22 mouse cellular contexts compared by ENCODE assay signal in genomic region chr9:9188167-9188566, GRCm38 (mm10). TPM values are rescaled to one million over a fixed set of nuclear protein-coding genes. Genes with fewer than 3 reads are reported as not detected.
A peak's percentile ranks its signal among the peaks of the same experiment; 100 is the strongest.
DNase-seq lines count a peak whose midpoint lies in the region; ATAC-seq and TF ChIP-seq lines count a peak whose summit lies in the region.
"Had no signal": no experiment of that assay in that cellular context is flagged by ENCODE, and none has a peak within 500 bp of the region (broad histone marks: within the 10 kb centered on the region; RNA-seq: fewer than 3 reads in every experiment).

No protein-coding gene starts in this region.

- H3K4me3 ChIP-seq in gastrocnemius, adult 2 months, result no peak overlapping the region
- H3K4me3 ChIP-seq in liver, adult 2 months (ENCODE audit: insufficient read depth, low read depth, low read length), result no peak overlapping the region
- H3K4me3 ChIP-seq in liver, postnatal 0 days (ENCODE audit: low read depth, low read length), result no peak overlapping the region
- H3K4me3 ChIP-seq in stomach, embryonic 16.5 days (replicated peaks; ENCODE audit: low read length), result no peak overlapping the region
- no peak overlapping the region for H3K4me3 ChIP-seq in midbrain, embryonic 11.5 days (ENCODE audit: low read depth, low read length)
- H3K4me3 ChIP-seq: embryonic facial prominence, embryonic 12.5 days; forebrain, embryonic 15.5 days; hindbrain, embryonic 13.5 days; intestine, embryonic 15.5 days had no signal

- DNase-seq in gastrocnemius, adult 2 months, result no peak
- no peak for DNase-seq in gastrocnemius, postnatal 4 days (ENCODE audit: low spot score in 2 of 2)
- DNase-seq in liver, adult 2 months (ENCODE audit: extremely low read depth, low read depth, low spot score), result peak; percentile 68
- no peak for DNase-seq in liver, postnatal 0 days
- peak; percentile 27 for DNase-seq in urinary bladder, postnatal 14 days (ENCODE audit: low spot score)
- no peak for DNase-seq in urinary bladder, postnatal 10 days (ENCODE audit: low spot score)
- no peak for DNase-seq in midbrain, embryonic 11.5 days (ENCODE audit: low spot score, missing footprints)
- DNase-seq: adrenal gland, adult 8-10 months; cerebellum, adult 11 months; cerebellum, adult 8-10 months; cerebellum, postnatal 14 days; embryo, embryonic 11 days; gastrocnemius, postnatal 10 days; heart, postnatal 10 days; heart, postnatal 4 days had no signal

- no peaks in the 10 kb centered on the region; the same call in 1 of the 2 replicates for H3K36me3 ChIP-seq in liver, adult 2 months (ENCODE audit: control insufficient read depth, insufficient read depth, low read length)
- no peaks in the 10 kb centered on the region for H3K36me3 ChIP-seq in liver, postnatal 0 days (replicated peaks; ENCODE audit: insufficient read depth, low read length)
- H3K36me3 ChIP-seq in stomach, embryonic 16.5 days (ENCODE audit: control insufficient read depth, insufficient read depth, low read length), result no peaks in the 10 kb centered on the region
- no peaks in the 10 kb centered on the region for H3K36me3 ChIP-seq in midbrain, embryonic 11.5 days (ENCODE audit: control insufficient read depth, insufficient read depth, low read length)
- H3K36me3 ChIP-seq: embryonic facial prominence, embryonic 12.5 days; forebrain, embryonic 15.5 days; hindbrain, embryonic 13.5 days; intestine, embryonic 15.5 days had no signal

- no peak for TF ChIP-seq POLR2A in liver, adult 2 months (IDR thresholded peaks at IDR 0.05; ENCODE audit: extremely low read depth, insufficient read depth, low read length)

- no peak overlapping the region for H3K9ac ChIP-seq in liver, adult 2 months (ENCODE audit: low read depth, low read length)
- H3K9ac ChIP-seq in liver, postnatal 0 days (replicated peaks), result no peak overlapping the region
- H3K9ac ChIP-seq in stomach, embryonic 16.5 days (ENCODE audit: low read length), result no peak overlapping the region
- H3K9ac ChIP-seq in midbrain, embryonic 11.5 days (ENCODE audit: low read length), result no peak overlapping the region
- H3K9ac ChIP-seq: embryonic facial prominence, embryonic 12.5 days; forebrain, embryonic 15.5 days; hindbrain, embryonic 13.5 days; intestine, embryonic 15.5 days had no signal

- peaks cover 32% of the 10 kb centered on the region for H3K4me1 ChIP-seq in liver, adult 2 months (ENCODE audit: control insufficient read depth, insufficient read depth, low read length)
- no peaks in the 10 kb centered on the region for H3K4me1 ChIP-seq in liver, postnatal 0 days (ENCODE audit: insufficient read depth)
- 0 out of 2 replicates have a peak, but pooled peaks cover 3% of the 10 kb centered on the region for H3K4me1 ChIP-seq in stomach, embryonic 16.5 days (ENCODE audit: control insufficient read depth, insufficient read depth, low read length)
- no peaks in the 10 kb centered on the region for H3K4me1 ChIP-seq in midbrain, embryonic 11.5 days (ENCODE audit: control insufficient read depth, insufficient read depth, low read length)
- H3K4me1 ChIP-seq: forebrain, embryonic 15.5 days; hindbrain, embryonic 13.5 days; intestine, embryonic 15.5 days had no signal

- ATAC-seq in liver, postnatal 0 days, result no peak
- ATAC-seq in stomach, embryonic 16.5 days (ENCODE audit: insufficient read depth, low FRiP score), result no peak
- no peak for ATAC-seq in midbrain, embryonic 11.5 days (ENCODE audit: low FRiP score)
- ATAC-seq: forebrain, embryonic 15.5 days; intestine, embryonic 15.5 days had no signal

- TF ChIP-seq CTCF in gastrocnemius, adult 2 months (IDR thresholded peaks at IDR 0.05), result no peak
- TF ChIP-seq CTCF in liver, adult 2 months (IDR thresholded peaks at IDR 0.05; ENCODE audit: low read depth, low read length), result no peak
- TF ChIP-seq CTCF in liver, postnatal 0 days (IDR thresholded peaks at IDR 0.05; ENCODE audit: low read depth), result no peak

- H3K79me2 ChIP-seq in liver, adult 2 months (ENCODE audit: control insufficient read depth, insufficient read depth, low read length), result peaks cover 28% of the 10 kb centered on the region; the same call in 1 of the 2 replicates

- intact Hi-C loops in gastrocnemius, adult 2 months (cut with DNase I), result loop anchor here (5.0 kb wide), 1 partner anchor 61 kb away; no protein-coding TSS in a partner anchor

- 42% methylated on average over 3 of the region's 3 CpGs for WGBS in liver, adult 2 months
- WGBS in liver, postnatal 0 days (ENCODE audit: insufficient replicate concordance), result 81% methylated on average over 3 of the region's 3 CpGs
- WGBS in stomach, embryonic 16.5 days, result 68% methylated on average over 3 of the region's 3 CpGs
- 76% methylated on average over 3 of the region's 3 CpGs for WGBS in midbrain, embryonic 11.5 days

- TF ChIP-seq EP300 in liver, postnatal 0 days (IDR thresholded peaks at IDR 0.05; ENCODE audit: low read depth), result no peak

- peak overlapping the region; percentile 52 for H3K27ac ChIP-seq in gastrocnemius, adult 2 months
- peak overlapping the region; percentile 8; the same call in 1 of the 2 replicates for H3K27ac ChIP-seq in liver, adult 2 months (replicated peaks; ENCODE audit: insufficient read depth, low read depth, low read length)
- no peak overlapping the region for H3K27ac ChIP-seq in liver, postnatal 0 days (ENCODE audit: low read depth)
- H3K27ac ChIP-seq in stomach, embryonic 16.5 days (ENCODE audit: low read length), result peak overlapping the region; percentile 16
- H3K27ac ChIP-seq in midbrain, embryonic 11.5 days (ENCODE audit: low read depth, low read length), result no peak overlapping the region
- H3K27ac ChIP-seq: embryonic facial prominence, embryonic 12.5 days; forebrain, embryonic 15.5 days; hindbrain, embryonic 13.5 days; intestine, embryonic 15.5 days had no signal

- H3K4me2 ChIP-seq in liver, postnatal 0 days (ENCODE audit: low read depth, low read length), result no peak overlapping the region
- no peak overlapping the region for H3K4me2 ChIP-seq in stomach, embryonic 16.5 days (ENCODE audit: low read depth, low read length)
- no peak overlapping the region for H3K4me2 ChIP-seq in midbrain, embryonic 11.5 days
- H3K4me2 ChIP-seq: embryonic facial prominence, embryonic 12.5 days; forebrain, embryonic 15.5 days; hindbrain, embryonic 13.5 days; intestine, embryonic 15.5 days had no signal

- H3K27me3 ChIP-seq in liver, adult 2 months (ENCODE audit: control insufficient read depth, insufficient read depth, low read length), result no peaks in the 10 kb centered on the region
- H3K27me3 ChIP-seq in liver, postnatal 0 days (ENCODE audit: insufficient read depth, low read length), result no peaks in the 10 kb centered on the region
- H3K27me3 ChIP-seq in stomach, embryonic 16.5 days (ENCODE audit: control insufficient read depth, insufficient read depth, low read length), result no peaks in the 10 kb centered on the region
- H3K27me3 ChIP-seq in midbrain, embryonic 11.5 days (ENCODE audit: control insufficient read depth, insufficient read depth, low read length), result no peaks in the 10 kb centered on the region
- H3K27me3 ChIP-seq: embryonic facial prominence, embryonic 12.5 days; forebrain, embryonic 15.5 days; hindbrain, embryonic 13.5 days; intestine, embryonic 15.5 days had no signal

- no peaks in the 10 kb centered on the region for H3K9me3 ChIP-seq in liver, postnatal 0 days (ENCODE audit: low read length)
- H3K9me3 ChIP-seq in stomach, embryonic 16.5 days (replicated peaks; ENCODE audit: control insufficient read depth, low read length), result no peaks in the 10 kb centered on the region
- no peaks in the 10 kb centered on the region for H3K9me3 ChIP-seq in midbrain, embryonic 11.5 days (ENCODE audit: control insufficient read depth, low read length)
- H3K9me3 ChIP-seq: embryonic facial prominence, embryonic 12.5 days; forebrain, embryonic 15.5 days; hindbrain, embryonic 13.5 days; intestine, embryonic 15.5 days had no signal

RNA-seq across cellular contexts. Expression of gene Arhgap42, which starts 50.7 kb away (rescaled TPM):
- total RNA-seq in gastrocnemius, adult 2 months (2021), result 1 to 10 TPM; 4.4 to 7.9 TPM
- total RNA-seq in gastrocnemius, postnatal 4 days (2021), result 10 to 100 TPM; 11.8 to 18.3 TPM
- total RNA-seq in liver, adult 2 months (2014; rRNA removed), result 28.1 and 30.1 TPM in 2 replicates
- 20.3 and 21.8 TPM in 2 replicates for polyA plus RNA-seq in liver, adult 2 months (2012; rRNA removed)
- 9.8 and 13.7 TPM in 2 replicates for polyA plus RNA-seq in liver, postnatal 0 days (2015; fragmentation: Nextera tagmentation; extraction: Ambion mirVana)
- polyA plus RNA-seq in stomach, embryonic 16.5 days (2015; fragmentation: Nextera tagmentation; extraction: Ambion mirVana), result 27.2 and 28.6 TPM in 2 replicates
- 22.4 and 25.1 TPM in 2 replicates for polyA plus RNA-seq in midbrain, embryonic 11.5 days (2014; fragmentation: Nextera tagmentation; extraction: Ambion mirVana)
- total RNA-seq: granulocyte monocyte progenitor cell, adult 5-6 weeks; MEL had no signal

Comparison
In these comparisons a context has a peak if more than half of its experiments do, and no peak if none do; other contexts are left out.
1. DNase-seq: peak in liver, adult 2 months (single experiment) and urinary bladder, postnatal 14 days (single experiment); none in gastrocnemius, adult 2 months (single experiment), gastrocnemius, postnatal 4 days (0 of 2), liver, postnatal 0 days (single experiment), urinary bladder, postnatal 10 days (single experiment) and midbrain, embryonic 11.5 days (single experiment).
2. H3K27ac ChIP-seq: peak in gastrocnemius, adult 2 months (single experiment), liver, adult 2 months (single experiment) and stomach, embryonic 16.5 days (single experiment); none in liver, postnatal 0 days (single experiment) and midbrain, embryonic 11.5 days (single experiment).